Mouse (Mus musculus): ENCODE results near the gene E2f7. TPM values are rescaled to one million over a fixed set of nuclear protein-coding genes. Genes with fewer than 3 reads are reported as not detected.
A peak's percentile ranks its signal among the peaks of the same experiment; 100 is the strongest.
"Not testable (repeated sequence)": the region's sequence is repeated elsewhere in the genome, so short reads cannot be mapped to it uniquely, and the experiment has no call there.

Gene E2f7
- polyA plus RNA-seq, 1 experiment from 2014 or later, result 42.4 TPM

DNA sequence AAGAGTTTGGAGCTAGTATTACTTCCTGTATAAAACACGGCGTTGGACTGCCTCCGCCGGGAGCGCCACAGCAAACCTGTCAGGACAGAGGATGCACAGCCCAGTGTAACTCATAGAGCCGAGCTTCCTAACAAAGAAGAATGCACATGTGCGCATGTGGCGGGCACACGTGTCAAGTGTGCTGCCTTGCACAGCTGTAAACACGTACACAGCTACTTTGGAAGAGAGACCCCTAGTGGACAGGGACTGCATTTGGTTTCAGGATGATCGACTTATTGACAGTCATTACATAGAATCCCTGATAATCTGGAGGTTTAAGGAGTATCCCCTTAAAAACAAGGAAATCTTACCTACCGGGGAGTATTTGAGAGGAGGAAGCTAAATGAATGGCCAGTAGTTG, 15.3 kb downstream of the E2f7 start:
- not testable (repeated sequence) for H3K9ac ChIP-seq (ENCODE audit: low read length); H3K4me3 ChIP-seq (ENCODE audit: low read depth, low read length); H3K4me2 ChIP-seq (ENCODE audit: low read depth, severe bottlenecking); H3K27ac ChIP-seq (replicated peaks; ENCODE audit: low read depth, low read length); H3K27me3 ChIP-seq (ENCODE audit: control insufficient read depth, insufficient read depth, low read length); H3K9me3 ChIP-seq (ENCODE audit: control insufficient read depth, low read length); H3K4me1 ChIP-seq (ENCODE audit: control insufficient read depth, insufficient read depth, low read length)
- ATAC-seq (ENCODE audit: insufficient number of reproducible peaks, low FRiP score, low TSS enrichment, low read depth), result peak; percentile 65; the same call in 1 of the 2 replicates
- 61% methylated on average over 7 of the region's 12 CpGs for WGBS
- peak; percentile 46 for DNase-seq (ENCODE audit: low spot score)
- peaks cover 40% of the 10 kb centered on the region for H3K36me3 ChIP-seq (ENCODE audit: control insufficient read depth, insufficient read depth, low read length)

DNA sequence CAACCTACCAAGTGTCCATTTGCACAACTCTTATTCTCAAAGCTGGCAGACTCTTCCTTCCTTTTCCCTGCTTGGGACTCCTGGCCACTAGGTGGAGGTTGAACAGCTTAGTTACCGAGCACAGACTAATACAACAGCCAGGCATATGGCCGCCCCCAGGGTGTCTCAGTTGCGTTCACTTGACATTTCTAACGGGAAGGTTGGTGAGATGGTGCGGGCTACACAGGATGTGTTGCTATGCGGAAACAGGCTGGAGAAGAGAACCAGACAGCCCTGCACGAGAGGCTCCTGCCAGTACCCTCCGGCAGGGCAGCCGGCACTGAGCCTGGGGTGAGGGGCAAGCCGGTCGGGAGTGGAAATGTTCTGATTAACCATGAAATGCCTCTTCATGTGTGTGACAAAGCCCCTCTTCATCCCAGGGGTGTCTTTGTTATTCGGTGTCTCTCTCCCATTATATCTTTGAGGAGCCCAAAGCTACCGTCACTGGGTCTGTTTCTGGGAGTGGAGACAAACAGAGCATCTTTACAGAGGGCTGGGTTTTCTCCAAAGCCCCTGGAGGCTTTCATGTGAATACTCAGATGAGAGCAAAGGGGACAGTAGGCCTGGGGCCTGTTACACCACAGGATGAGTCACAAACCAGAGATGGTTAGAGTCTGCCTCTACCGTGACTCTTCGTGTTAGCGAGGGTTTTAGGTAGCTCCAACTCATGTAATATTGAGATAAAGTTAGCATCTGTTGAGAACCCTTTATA, 17.1 kb downstream of the E2f7 start:
- Histone ChIP-seq H3K36me3 (ENCODE audit: control insufficient read depth, insufficient read depth, low read length) (peaks cover 28% of the 10 kb centered on the region), H3K9me3 (ENCODE audit: control insufficient read depth, low read length) (no peaks in the 10 kb centered on the region), H3K27ac (replicated peaks; ENCODE audit: low read depth, low read length) (no peak overlapping the region), H3K4me2 (ENCODE audit: low read depth, severe bottlenecking) (no peak overlapping the region), H3K4me1 (ENCODE audit: control insufficient read depth, insufficient read depth, low read length) (no peaks in the 10 kb centered on the region), H3K4me3 (ENCODE audit: low read depth, low read length) (no peak overlapping the region), H3K9ac (ENCODE audit: low read length) (no peak overlapping the region), H3K27me3 (ENCODE audit: control insufficient read depth, insufficient read depth, low read length) (no peaks in the 10 kb centered on the region)
- no peak for DNase-seq (ENCODE audit: low spot score)
- ATAC-seq (ENCODE audit: insufficient number of reproducible peaks, low FRiP score, low TSS enrichment, low read depth), result no peak
- WGBS, result 92% methylated on average over 16 of the region's 16 CpGs

DNA sequence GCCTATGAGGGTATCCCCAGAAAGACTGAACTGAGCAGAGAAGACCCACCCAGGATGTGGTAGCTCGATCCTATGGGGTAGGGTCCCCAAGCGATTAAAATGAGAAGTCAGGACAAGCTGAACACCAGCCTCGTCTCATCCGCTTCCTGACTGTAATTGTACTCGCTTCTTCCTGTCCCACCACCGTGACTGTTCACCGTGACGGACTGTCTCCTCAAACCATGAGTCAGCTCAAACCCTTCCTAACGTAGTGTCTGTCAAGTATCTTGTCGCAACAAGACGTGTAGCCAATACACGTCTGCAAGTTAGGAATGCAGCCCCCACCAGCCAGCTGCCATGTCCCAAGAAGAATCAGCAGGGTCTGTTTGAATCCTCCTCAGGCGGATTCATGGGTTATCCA, 18.2 kb downstream of the E2f7 start:
- DNase-seq (ENCODE audit: low spot score) (no peak), ATAC-seq (ENCODE audit: insufficient number of reproducible peaks, low FRiP score, low TSS enrichment, low read depth) (no peak)
- Histone ChIP-seq H3K4me2 (ENCODE audit: low read depth, severe bottlenecking) (no peak overlapping the region), H3K36me3 (ENCODE audit: control insufficient read depth, insufficient read depth, low read length) (peaks cover 27% of the 10 kb centered on the region), H3K4me1 (ENCODE audit: control insufficient read depth, insufficient read depth, low read length) (no peaks in the 10 kb centered on the region), H3K9me3 (ENCODE audit: control insufficient read depth, low read length) (no peaks in the 10 kb centered on the region), H3K27ac (replicated peaks; ENCODE audit: low read depth, low read length) (no peak overlapping the region), H3K27me3 (ENCODE audit: control insufficient read depth, insufficient read depth, low read length) (no peaks in the 10 kb centered on the region), H3K4me3 (ENCODE audit: low read depth, low read length) (no peak overlapping the region), H3K9ac (ENCODE audit: low read length) (no peak overlapping the region)
- 93% methylated on average over 13 of the region's 13 CpGs for WGBS

DNA sequence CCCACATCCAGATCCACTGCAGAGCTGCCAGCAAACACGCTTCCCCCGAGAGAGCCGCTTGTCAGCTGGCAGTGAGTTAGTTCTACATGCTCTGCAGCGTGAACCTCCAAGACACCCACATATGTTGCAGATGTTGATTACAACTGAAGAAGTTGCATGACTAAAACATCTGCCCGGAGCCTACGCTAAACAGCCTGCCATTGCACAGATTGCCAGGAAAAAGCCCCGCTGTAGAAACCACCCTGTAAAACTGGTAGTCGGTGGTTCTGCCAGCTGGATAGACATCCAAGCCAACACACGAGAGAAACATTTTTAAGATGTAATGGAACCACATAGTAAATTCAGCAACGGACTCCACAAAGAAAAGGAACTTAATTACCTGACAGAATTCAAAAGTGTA, 24.3 kb downstream of the E2f7 start:
- ATAC-seq (ENCODE audit: insufficient number of reproducible peaks, low FRiP score, low TSS enrichment, low read depth), result no peak
- H3K4me2 ChIP-seq (ENCODE audit: low read depth, severe bottlenecking), result no peak overlapping the region
- H3K4me3 ChIP-seq (ENCODE audit: low read depth, low read length), result no peak overlapping the region
- WGBS, result 96% methylated on average over 10 of the region's 10 CpGs
- H3K36me3 ChIP-seq (ENCODE audit: control insufficient read depth, insufficient read depth, low read length), result peaks cover 20% of the 10 kb centered on the region
- no peaks in the 10 kb centered on the region for H3K4me1 ChIP-seq (ENCODE audit: control insufficient read depth, insufficient read depth, low read length)
- no peak overlapping the region for H3K27ac ChIP-seq (replicated peaks; ENCODE audit: low read depth, low read length)
- no peaks in the 10 kb centered on the region for H3K9me3 ChIP-seq (ENCODE audit: control insufficient read depth, low read length)
- no peak overlapping the region for H3K9ac ChIP-seq (ENCODE audit: low read length)
- DNase-seq (ENCODE audit: low spot score), result no peak
- H3K27me3 ChIP-seq (ENCODE audit: control insufficient read depth, insufficient read depth, low read length), result no peaks in the 10 kb centered on the region

- Histone ChIP-seq H3K4me3 (ENCODE audit: low read depth, low read length) (no peak overlapping the region), H3K36me3 (ENCODE audit: control insufficient read depth, insufficient read depth, low read length) (peaks cover 18% of the 10 kb centered on the region), H3K27me3 (ENCODE audit: control insufficient read depth, insufficient read depth, low read length) (no peaks in the 10 kb centered on the region), H3K4me2 (ENCODE audit: low read depth, severe bottlenecking) (no peak overlapping the region), H3K9ac (ENCODE audit: low read length) (no peak overlapping the region), H3K4me1 (ENCODE audit: control insufficient read depth, insufficient read depth, low read length) (no peaks in the 10 kb centered on the region), H3K9me3 (ENCODE audit: control insufficient read depth, low read length) (no peaks in the 10 kb centered on the region), H3K27ac (replicated peaks; ENCODE audit: low read depth, low read length) (no peak overlapping the region)
- WGBS, result 92% methylated on average over 12 of the region's 12 CpGs
- DNase-seq (ENCODE audit: low spot score) (no peak), ATAC-seq (ENCODE audit: insufficient number of reproducible peaks, low FRiP score, low TSS enrichment, low read depth) (no peak)
Measured at GRCm38 (mm10) chr10:110773201-110773600, 28.0 kb downstream of the E2f7 start.

GRCm38 (mm10) chr10:110773878-110774277, 28.6 kb downstream of the E2f7 start:
- no peak for DNase-seq (ENCODE audit: low spot score)
- Histone ChIP-seq H3K4me1 (ENCODE audit: control insufficient read depth, insufficient read depth, low read length) (no peaks in the 10 kb centered on the region), H3K27me3 (ENCODE audit: control insufficient read depth, insufficient read depth, low read length) (no peaks in the 10 kb centered on the region), H3K9me3 (ENCODE audit: control insufficient read depth, low read length) (no peaks in the 10 kb centered on the region), H3K27ac (replicated peaks; ENCODE audit: low read depth, low read length) (no peak overlapping the region), H3K36me3 (ENCODE audit: control insufficient read depth, insufficient read depth, low read length) (peaks cover 17% of the 10 kb centered on the region), H3K9ac (ENCODE audit: low read length) (no peak overlapping the region), H3K4me2 (ENCODE audit: low read depth, severe bottlenecking) (no peak overlapping the region), H3K4me3 (ENCODE audit: low read depth, low read length) (no peak overlapping the region)
- 94% methylated on average over 14 of the region's 14 CpGs for WGBS
- ATAC-seq (ENCODE audit: insufficient number of reproducible peaks, low FRiP score, low TSS enrichment, low read depth), result no peak

- H3K27ac ChIP-seq (replicated peaks; ENCODE audit: low read depth, low read length), result no peak overlapping the region
- no peaks in the 10 kb centered on the region for H3K27me3 ChIP-seq (ENCODE audit: control insufficient read depth, insufficient read depth, low read length)
- WGBS, result 94% methylated on average over 14 of the region's 14 CpGs
- 0 out of 2 replicates have a peak, but pooled peaks have one; percentile 14 for ATAC-seq (ENCODE audit: insufficient number of reproducible peaks, low FRiP score, low TSS enrichment, low read depth)
- no peaks in the 10 kb centered on the region for H3K9me3 ChIP-seq (ENCODE audit: control insufficient read depth, low read length)
- DNase-seq (ENCODE audit: low spot score), result no peak
- H3K4me3 ChIP-seq (ENCODE audit: low read depth, low read length), result no peak overlapping the region
- H3K9ac ChIP-seq (ENCODE audit: low read length), result no peak overlapping the region
- no peak overlapping the region for H3K4me2 ChIP-seq (ENCODE audit: low read depth, severe bottlenecking)
- no peaks in the 10 kb centered on the region for H3K4me1 ChIP-seq (ENCODE audit: control insufficient read depth, insufficient read depth, low read length)
- peaks cover 10% of the 10 kb centered on the region; the same call in 1 of the 2 replicates for H3K36me3 ChIP-seq (ENCODE audit: control insufficient read depth, insufficient read depth, low read length)
Measured at GRCm38 (mm10) chr10:110781772-110782171, 36.5 kb downstream of the E2f7 start.

- Histone ChIP-seq H3K36me3 (ENCODE audit: control insufficient read depth, insufficient read depth, low read length) (peaks cover 10% of the 10 kb centered on the region; the same call in 1 of the 2 replicates), H3K9ac (ENCODE audit: low read length) (no peak overlapping the region), H3K4me3 (ENCODE audit: low read depth, low read length) (no peak overlapping the region), H3K27me3 (ENCODE audit: control insufficient read depth, insufficient read depth, low read length) (no peaks in the 10 kb centered on the region), H3K9me3 (ENCODE audit: control insufficient read depth, low read length) (no peaks in the 10 kb centered on the region), H3K27ac (replicated peaks; ENCODE audit: low read depth, low read length) (no peak overlapping the region), H3K4me1 (ENCODE audit: control insufficient read depth, insufficient read depth, low read length) (no peaks in the 10 kb centered on the region), H3K4me2 (ENCODE audit: low read depth, severe bottlenecking) (no peak overlapping the region)
- 81% methylated on average over 10 of the region's 10 CpGs for WGBS
- ATAC-seq (ENCODE audit: insufficient number of reproducible peaks, low FRiP score, low TSS enrichment, low read depth) (no peak), DNase-seq (ENCODE audit: low spot score) (no peak)
Measured at GRCm38 (mm10) chr10:110782655-110783054, 37.4 kb downstream of the E2f7 start.
